Mouse (Mus musculus) adipocyte (in vitro differentiated cells): ENCODE data around the gene Kcnj6.

Experiments
- DNase-seq: peaks from one replicate; pipeline ENCODE4 v3.0.0-alpha.2; 2016; ENCODE audit warnings: low spot score

The Kcnj6 gene

GRCm38 (mm10) chr16:94767606-94768005, 229.9 kb downstream of the Kcnj6 start:
- no peak for DNase-seq

GRCm38 (mm10) chr16:94765129-94765528, 232.4 kb downstream of the Kcnj6 start:
- no peak for DNase-seq

GRCm38 (mm10) chr16:94760732-94761131, 236.8 kb downstream of the Kcnj6 start:
- no peak for DNase-seq

GRCm38 (mm10) chr16:94759761-94760160, 237.7 kb downstream of the Kcnj6 start:
- DNase-seq = no peak

- no peak for DNase-seq
Measured at GRCm38 (mm10) chr16:94758606-94759005, 238.9 kb downstream of the Kcnj6 start.

GRCm38 (mm10) chr16:94756352-94756751, 241.1 kb downstream of the Kcnj6 start:
- no peak for DNase-seq

- no peak for DNase-seq
Measured at GRCm38 (mm10) chr16:94753453-94753852, 244.0 kb downstream of the Kcnj6 start.

GRCm38 (mm10) chr16:94752781-94753180, 244.7 kb downstream of the Kcnj6 start:
- no peak for DNase-seq

- peak; percentile 61 for DNase-seq
Measured at GRCm38 (mm10) chr16:94745016-94745415, 252.5 kb downstream of the Kcnj6 start.

- DNase-seq = peak; percentile 72
Measured at GRCm38 (mm10) chr16:94743853-94744501, 253.5 kb downstream of the Kcnj6 start.

GRCm38 (mm10) chr16:94737359-94737687, 260.2 kb downstream of the Kcnj6 start:
- DNase-seq = no peak

GRCm38 (mm10) chr16:94736462-94737358, 260.8 kb downstream of the Kcnj6 start:
- DNase-seq = no peak

- DNase-seq = peak; percentile 46
Measured at GRCm38 (mm10) chr16:94735472-94735871, 262.0 kb downstream of the Kcnj6 start.

GRCm38 (mm10) chr16:94731027-94731426, 266.5 kb downstream of the Kcnj6 start:
- DNase-seq = no peak

- DNase-seq = no peak
Measured at GRCm38 (mm10) chr16:94729236-94729635, 268.3 kb downstream of the Kcnj6 start.

- no peak for DNase-seq
Measured at GRCm38 (mm10) chr16:94724747-94725211, 272.7 kb downstream of the Kcnj6 start.

GRCm38 (mm10) chr16:94724061-94724596, 273.4 kb downstream of the Kcnj6 start:
- no peak for DNase-seq

GRCm38 (mm10) chr16:94722936-94723335, 274.6 kb downstream of the Kcnj6 start:
- DNase-seq = no peak

- DNase-seq = no peak
Measured at GRCm38 (mm10) chr16:94721549-94722006, 275.9 kb downstream of the Kcnj6 start.

- DNase-seq = no peak
Measured at GRCm38 (mm10) chr16:94720476-94721153, 276.9 kb downstream of the Kcnj6 start.

- DNase-seq = no peak
Measured at GRCm38 (mm10) chr16:94719488-94719887, 278.0 kb downstream of the Kcnj6 start.

GRCm38 (mm10) chr16:94718919-94719318, 278.6 kb downstream of the Kcnj6 start:
- DNase-seq = no peak
